Mouse (Mus musculus) cerebellum, adult 2 months (tissue): ENCODE measurements around the gene Kdelr1. TPM values are rescaled to one million over a fixed set of nuclear protein-coding genes. Genes with fewer than 3 reads are reported as not detected.

Source experiments
- DNase-seq, 2 experiments: peaks; one replicate each; pipeline ENCODE4 v3.0.0; 2021
- H3K27ac ChIP-seq: fragments of 200-500 bp; 2 replicates; pipeline ENCODE4 v1.5.1; 2012; ENCODE audit warnings: low read length, control low read depth, inconsistent platforms; ENCODE audit not compliant: insufficient read depth
- H3K27me3 ChIP-seq: fragments of 200-500 bp; 2 replicates; pipeline ENCODE4 v1.6.1; 2012; ENCODE audit warnings: inconsistent platforms, mild to moderate bottlenecking, low read length, moderate library complexity; ENCODE audit not compliant: control insufficient read depth, insufficient read depth
- H3K4me1 ChIP-seq: fragments of 200-500 bp; 2 replicates; pipeline ENCODE4 v1.6.1; 2011; ENCODE audit warnings: low read length; ENCODE audit not compliant: control insufficient read depth, insufficient read depth
- H3K4me3 ChIP-seq: fragments of 200-500 bp; replicated peaks from 2 replicates; pipeline ENCODE3; 2011; ENCODE audit warnings: mild to moderate bottlenecking, low read depth, low read length, control low read depth; ENCODE audit not compliant: insufficient read depth
- CTCF ChIP-seq: fragments of 200-500 bp; IDR thresholded peaks from 2 replicates; pipeline ENCODE4 v1.5.1; 2011; ENCODE audit warnings: low read depth, mild to moderate bottlenecking, control low read depth, low read length, moderate library complexity, borderline replicate concordance; ENCODE audit not compliant: insufficient read depth
- POLR2A ChIP-seq: fragments of 200-500 bp; IDR thresholded peaks from 2 replicates; pipeline ENCODE4 v1.6.1; 2011; ENCODE audit warnings: low read length, control low read depth, borderline replicate concordance; ENCODE audit not compliant: insufficient read depth
- WGBS: fragments of 180-500 bp; shearing (Covaris S2); methylation state at CpG from one replicate; pipeline ENCODE4 v1.1.7; 2018; 5-methylcytosine and 5-hydroxymethylcytosine counted together
- polyA plus RNA-seq: library from polyadenylated mRNA; depleted of rRNA; stranded (reverse); fragments of >200 nt; gene quantifications from 2 replicates; pipeline ENCODE4 v1.2.3, GENCODE M21; 2012; rRNA removed

The Kdelr1 gene
- polyA plus RNA-seq = 99.9 and 106 TPM in 2 replicates

GRCm38 (mm10) chr7:45872624-45873023 is at the start of gene Kdelr1:
Kdelr1 (plus strand) TSS chr7:45872772.
- Histone ChIP-seq H3K27me3 (no peaks in the 10 kb centered on the region; the same call in 1 of the 2 replicates), H3K4me3 (peak within 1 kb of the TSS; percentile 85), H3K27ac (peak within 1 kb of the TSS; percentile 57), H3K4me1 (peaks cover 9% of the 10 kb centered on the region; the same call in 1 of the 2 replicates)
- peak; percentile 87 to 91 for DNase-seq
- peak; percentile 93 for TF ChIP-seq CTCF
- TF ChIP-seq POLR2A = peak; percentile 62
- under 1% methylated on average over 18 of the region's 18 CpGs for WGBS

GRCm38 (mm10) chr7:45824598-45824997 is 48.0 kb upstream of the Kdelr1 start, which contains the start of gene Kcnj14:
Kcnj14 (minus strand) TSS chr7:45824782.
- Histone ChIP-seq H3K4me1 (no peaks in the 10 kb centered on the region), H3K4me3 (no peak within 1 kb of the TSS), H3K27me3 (no peaks in the 10 kb centered on the region), H3K27ac (no peak within 1 kb of the TSS)
- WGBS = 56% methylated on average over 7 of the region's 7 CpGs
- DNase-seq = no peak
- TF ChIP-seq POLR2A (no peak), CTCF (no peak)

- Histone ChIP-seq H3K27me3 (no peaks in the 10 kb centered on the region), H3K4me3 (no peak overlapping the region), H3K4me1 (peaks cover 5% of the 10 kb centered on the region), H3K27ac (no peak overlapping the region)
- TF ChIP-seq POLR2A = no peak
- no peak for TF ChIP-seq CTCF
- DNase-seq = no peak
- 38% methylated on average over 7 of the region's 7 CpGs for WGBS
Observed at GRCm38 (mm10) chr7:45826631-45827030, 45.9 kb upstream of the Kdelr1 start.

GRCm38 (mm10) chr7:45830427-45831127 is 42.0 kb upstream of the Kdelr1 start, which contains the start of gene Grwd1:
Grwd1 (minus strand) TSS chr7:45830944.
- peaks cover 8% of the 10 kb centered on the region; the same call in 1 of the 2 replicates for H3K27me3 ChIP-seq
- peak; percentile 85 to 89 for DNase-seq
- under 1% methylated on average over 35 of the region's 35 CpGs for WGBS
- TF ChIP-seq CTCF (no peak), POLR2A (peak; percentile 28; the same call in 1 of the 2 replicates)
- peak within 1 kb of the TSS; percentile 97 for H3K27ac ChIP-seq
- peak within 1 kb of the TSS; percentile 97 for H3K4me3 ChIP-seq
- peaks cover 5% of the 10 kb centered on the region for H3K4me1 ChIP-seq

- Histone ChIP-seq H3K27ac (no peak overlapping the region), H3K4me3 (peak overlapping the region; percentile 97), H3K27me3 (peaks cover 8% of the 10 kb centered on the region; the same call in 1 of the 2 replicates), H3K4me1 (peaks cover 5% of the 10 kb centered on the region)
- DNase-seq = no peak
- 24% methylated on average over 5 of the region's 5 CpGs for WGBS
- no peak for TF ChIP-seq CTCF
- TF ChIP-seq POLR2A = no peak
Observed at GRCm38 (mm10) chr7:45831128-45831525, 41.4 kb upstream of the Kdelr1 start.

GRCm38 (mm10) chr7:45832428-45832827 is 40.1 kb upstream of the Kdelr1 start:
- 11% methylated on average over 30 of the region's 30 CpGs for WGBS

GRCm38 (mm10) chr7:45833148-45833790 is 39.3 kb upstream of the Kdelr1 start:
- no peak overlapping the region for H3K27ac ChIP-seq
- no peak overlapping the region for H3K4me3 ChIP-seq
- DNase-seq = no peak
- peaks cover 8% of the 10 kb centered on the region; the same call in 1 of the 2 replicates for H3K27me3 ChIP-seq
- 5% methylated on average over 86 of the region's 86 CpGs for WGBS
- H3K4me1 ChIP-seq = peaks cover 5% of the 10 kb centered on the region
- TF ChIP-seq CTCF (no peak), POLR2A (no peak)

More at GRCm38 (mm10) chr7:45832428-45832827, 40.1 kb upstream of the Kdelr1 start:
- no peak for TF ChIP-seq CTCF
- TF ChIP-seq POLR2A = no peak
- peaks cover 5% of the 10 kb centered on the region for H3K4me1 ChIP-seq
- DNase-seq = no peak
- H3K27ac ChIP-seq = no peak overlapping the region
- peaks cover 8% of the 10 kb centered on the region; the same call in 1 of the 2 replicates for H3K27me3 ChIP-seq
- no peak overlapping the region for H3K4me3 ChIP-seq

- no peak overlapping the region for H3K4me3 ChIP-seq
- DNase-seq = no peak
- H3K4me1 ChIP-seq = peaks cover 5% of the 10 kb centered on the region
- H3K27me3 ChIP-seq = peaks cover 8% of the 10 kb centered on the region; the same call in 1 of the 2 replicates
- 5% methylated on average over 29 of the region's 31 CpGs for WGBS
- TF ChIP-seq POLR2A = no peak
- no peak for TF ChIP-seq CTCF
- H3K27ac ChIP-seq = no peak overlapping the region
Observed at GRCm38 (mm10) chr7:45833924-45834323, 38.6 kb upstream of the Kdelr1 start.
